Mouse (Mus musculus): ENCODE results near the gene Bbs5. TPM values are rescaled to one million over a fixed set of nuclear protein-coding genes. Genes with fewer than 3 reads are reported as not detected.

Bbs5 gene
- polyA plus RNA-seq (2015; fragmentation: Nextera tagmentation; extraction: Ambion mirVana), result 19.6 and 22.7 TPM in 2 replicates

DNA sequence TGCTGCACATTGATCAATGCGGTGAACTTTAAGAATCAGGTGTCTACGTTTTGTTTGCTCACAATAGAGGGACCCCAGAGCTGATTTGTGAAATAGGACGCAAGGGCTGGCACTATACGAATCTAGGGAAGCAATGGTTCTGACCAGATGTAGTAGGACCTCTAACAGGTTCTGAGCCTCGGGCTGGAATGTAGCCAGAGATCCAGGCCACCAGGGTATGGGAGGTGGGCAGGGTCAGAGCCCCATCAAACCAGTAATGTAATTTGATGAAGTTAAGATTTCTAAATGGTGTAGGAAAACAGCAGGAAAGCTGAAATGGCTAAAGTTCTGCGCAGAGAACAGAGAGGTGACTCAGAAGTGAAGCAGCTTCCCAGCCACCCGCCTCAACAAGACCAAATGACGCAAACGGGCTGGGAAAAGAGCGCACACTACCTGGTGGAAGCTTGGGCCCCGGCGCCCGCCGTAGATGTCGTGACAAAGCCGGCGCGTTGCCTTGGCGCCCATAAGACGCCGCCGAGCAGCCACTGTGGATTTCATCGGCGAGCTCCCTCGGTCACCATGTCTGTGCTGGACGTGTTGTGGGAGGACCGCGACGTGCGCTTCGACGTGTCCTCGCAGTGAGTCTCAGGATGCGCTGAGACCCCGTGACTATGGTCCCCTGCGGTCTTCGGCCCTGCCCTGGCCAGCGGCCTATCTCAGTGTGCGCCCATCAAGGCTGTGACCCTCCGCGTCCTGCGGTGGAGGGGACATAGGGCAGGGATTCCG lies at the start of gene Bbs5:
Bbs5 (plus strand) TSS at position 446 of the 765 bp plus-strand sequence.
- peak within 1 kb of the TSS; percentile 89 for H3K4me3 ChIP-seq (replicated peaks; ENCODE audit: low read length)
- H3K4me1 ChIP-seq (replicated peaks; ENCODE audit: control insufficient read depth, insufficient read depth, low read length), result peaks cover 10% of the 10 kb centered on the region; the same call in 1 of the 2 replicates
- H3K36me3 ChIP-seq (ENCODE audit: control insufficient read depth, insufficient read depth), result no peaks in the 10 kb centered on the region
- H3K27me3 ChIP-seq (replicated peaks; ENCODE audit: control insufficient read depth, insufficient read depth, low read length), result no peaks in the 10 kb centered on the region
- H3K4me2 ChIP-seq (ENCODE audit: low read length), result peak within 1 kb of the TSS; percentile 72
- H3K27ac ChIP-seq (ENCODE audit: low read length), result 0 out of 2 replicates have a peak within 1 kb of the TSS, but pooled peaks have one; percentile 26
- peak within 1 kb of the TSS; percentile 82 for H3K9ac ChIP-seq (replicated peaks; ENCODE audit: low read depth, low read length)
- WGBS, result 2% methylated on average over 43 of the region's 43 CpGs
- peak; percentile 98 for ATAC-seq
- H3K9me3 ChIP-seq (ENCODE audit: control insufficient read depth, low read length), result no peaks in the 10 kb centered on the region

DNA sequence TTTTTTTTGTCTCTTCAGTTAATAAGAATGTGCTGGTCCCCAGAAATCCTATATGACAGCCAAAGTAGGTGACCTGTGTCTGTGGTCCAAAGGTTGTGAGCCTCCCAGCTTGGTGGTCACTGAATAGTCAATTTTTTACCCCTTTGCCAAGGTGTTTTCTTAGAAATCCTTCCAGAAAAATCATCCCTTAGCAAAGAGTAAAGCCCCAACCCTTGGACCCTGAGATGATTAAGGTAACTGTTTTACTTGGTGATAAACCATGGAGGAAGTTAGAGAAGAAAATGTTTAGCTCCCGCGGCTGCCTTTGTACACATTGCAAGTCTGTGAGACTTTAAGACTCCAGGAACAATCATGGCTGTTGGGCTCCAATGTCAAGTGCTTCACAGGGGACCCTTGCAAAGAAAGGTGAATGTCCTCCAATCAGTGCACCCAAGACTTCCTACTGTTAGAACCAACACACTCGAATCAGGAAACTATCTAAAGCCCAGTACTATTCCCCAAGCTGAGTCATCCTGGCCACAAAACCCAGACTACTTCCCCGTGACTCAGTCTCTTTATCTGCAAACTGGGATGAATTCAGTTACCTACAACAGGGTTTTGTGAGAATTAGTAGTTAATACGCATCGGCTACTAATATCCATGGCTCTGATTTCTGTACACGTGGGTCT lies 43.1 kb upstream of the Bbs5 start:
- Histone ChIP-seq H3K27ac (ENCODE audit: low read length) (no peak overlapping the region), H3K4me3 (replicated peaks; ENCODE audit: low read length) (no peak overlapping the region), H3K4me1 (replicated peaks; ENCODE audit: control insufficient read depth, insufficient read depth, low read length) (no peaks in the 10 kb centered on the region), H3K4me2 (ENCODE audit: low read length) (no peak overlapping the region), H3K9ac (replicated peaks; ENCODE audit: low read depth, low read length) (no peak overlapping the region), H3K9me3 (ENCODE audit: control insufficient read depth, low read length) (no peaks in the 10 kb centered on the region), H3K36me3 (ENCODE audit: control insufficient read depth, insufficient read depth) (no peaks in the 10 kb centered on the region), H3K27me3 (replicated peaks; ENCODE audit: control insufficient read depth, insufficient read depth, low read length) (no peaks in the 10 kb centered on the region)
- ATAC-seq, result no peak
- 92% methylated on average over 7 of the region's 7 CpGs for WGBS

DNA sequence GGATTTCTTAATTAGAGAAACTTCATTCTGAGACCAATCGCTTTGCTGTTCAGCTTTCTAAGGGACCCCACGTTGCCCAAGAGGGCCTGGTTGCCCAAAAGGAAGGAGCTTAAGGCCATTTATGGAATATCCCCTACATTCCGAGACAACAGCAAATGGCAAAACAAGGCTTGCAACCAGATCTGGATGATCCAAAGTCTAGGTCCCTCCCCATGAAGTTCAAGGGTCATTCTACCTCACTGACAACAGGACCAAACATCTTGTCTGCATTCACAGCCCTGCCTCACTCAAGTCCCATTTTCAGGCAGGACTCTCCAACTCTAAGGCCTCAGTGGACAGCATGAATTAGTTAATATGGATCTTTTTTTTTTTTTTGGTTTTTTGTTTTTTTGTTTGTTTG lies 40.4 kb upstream of the Bbs5 start:
- Histone ChIP-seq H3K27me3 (replicated peaks; ENCODE audit: control insufficient read depth, insufficient read depth, low read length) (no peaks in the 10 kb centered on the region), H3K4me3 (replicated peaks; ENCODE audit: low read length) (no peak overlapping the region), H3K4me1 (replicated peaks; ENCODE audit: control insufficient read depth, insufficient read depth, low read length) (no peaks in the 10 kb centered on the region), H3K9ac (replicated peaks; ENCODE audit: low read depth, low read length) (no peak overlapping the region), H3K9me3 (ENCODE audit: control insufficient read depth, low read length) (no peaks in the 10 kb centered on the region), H3K36me3 (ENCODE audit: control insufficient read depth, insufficient read depth) (no peaks in the 10 kb centered on the region), H3K27ac (ENCODE audit: low read length) (no peak overlapping the region), H3K4me2 (ENCODE audit: low read length) (no peak overlapping the region)
- 88% methylated on average over 3 of the region's 3 CpGs for WGBS
- ATAC-seq, result no peak

DNA sequence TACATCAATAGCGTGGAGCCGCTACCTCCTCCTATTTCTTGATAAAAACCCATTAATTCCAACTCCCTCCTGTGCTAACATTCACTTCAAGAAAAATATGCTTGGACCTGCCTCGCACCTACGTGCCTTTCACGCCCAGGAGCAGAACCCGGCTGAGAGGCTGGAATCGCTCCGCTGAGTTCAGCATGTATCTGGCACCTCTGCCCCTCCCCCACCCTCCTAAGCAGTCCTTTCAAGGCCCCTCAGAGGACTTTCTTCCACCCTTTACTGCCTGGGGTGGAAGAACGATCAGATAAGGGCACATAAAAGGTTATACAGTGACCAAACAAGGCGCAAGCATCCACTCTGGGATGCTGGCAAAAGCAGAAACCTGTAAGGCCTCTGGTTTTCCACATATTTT lies 34.7 kb upstream of the Bbs5 start:
- H3K9me3 ChIP-seq (ENCODE audit: control insufficient read depth, low read length), result no peaks in the 10 kb centered on the region
- WGBS, result 6% methylated on average over 10 of the region's 10 CpGs
- H3K4me1 ChIP-seq (replicated peaks; ENCODE audit: control insufficient read depth, insufficient read depth, low read length), result no peaks in the 10 kb centered on the region
- H3K27ac ChIP-seq (ENCODE audit: low read length), result no peak overlapping the region
- H3K9ac ChIP-seq (replicated peaks; ENCODE audit: low read depth, low read length), result no peak overlapping the region
- no peaks in the 10 kb centered on the region for H3K36me3 ChIP-seq (ENCODE audit: control insufficient read depth, insufficient read depth)
- no peak overlapping the region for H3K4me2 ChIP-seq (ENCODE audit: low read length)
- H3K4me3 ChIP-seq (replicated peaks; ENCODE audit: low read length), result no peak overlapping the region
- ATAC-seq, result no peak; the same call in 1 of the 2 replicates
- H3K27me3 ChIP-seq (replicated peaks; ENCODE audit: control insufficient read depth, insufficient read depth, low read length), result no peaks in the 10 kb centered on the region

DNA sequence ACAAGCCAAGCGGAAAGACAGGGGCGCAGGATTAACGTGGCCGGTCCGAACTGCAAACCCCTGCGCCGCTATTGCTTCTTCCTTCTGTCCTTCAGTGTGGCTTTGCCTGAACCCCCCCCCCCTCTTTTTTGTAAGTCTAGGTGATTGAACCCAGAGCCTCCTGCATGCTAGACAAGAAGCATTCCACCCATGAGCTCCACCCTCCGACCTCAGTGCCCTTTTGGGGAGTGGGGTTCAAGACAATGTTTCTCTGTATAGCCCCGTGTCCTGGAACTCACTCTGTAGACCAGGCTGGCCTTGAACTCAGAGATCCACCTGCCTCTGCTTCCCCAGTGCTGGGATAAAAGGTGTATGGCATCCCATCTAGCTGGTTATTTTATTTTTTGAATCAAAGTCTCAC lies 34.3 kb upstream of the Bbs5 start:
- Histone ChIP-seq H3K9me3 (ENCODE audit: control insufficient read depth, low read length) (no peaks in the 10 kb centered on the region), H3K9ac (replicated peaks; ENCODE audit: low read depth, low read length) (no peak overlapping the region), H3K4me2 (ENCODE audit: low read length) (no peak overlapping the region), H3K4me1 (replicated peaks; ENCODE audit: control insufficient read depth, insufficient read depth, low read length) (no peaks in the 10 kb centered on the region), H3K36me3 (ENCODE audit: control insufficient read depth, insufficient read depth) (no peaks in the 10 kb centered on the region), H3K4me3 (replicated peaks; ENCODE audit: low read length) (no peak overlapping the region), H3K27me3 (replicated peaks; ENCODE audit: control insufficient read depth, insufficient read depth, low read length) (no peaks in the 10 kb centered on the region), H3K27ac (ENCODE audit: low read length) (no peak overlapping the region)
- no peak for ATAC-seq
- WGBS, result 47% methylated on average over 9 of the region's 9 CpGs

DNA sequence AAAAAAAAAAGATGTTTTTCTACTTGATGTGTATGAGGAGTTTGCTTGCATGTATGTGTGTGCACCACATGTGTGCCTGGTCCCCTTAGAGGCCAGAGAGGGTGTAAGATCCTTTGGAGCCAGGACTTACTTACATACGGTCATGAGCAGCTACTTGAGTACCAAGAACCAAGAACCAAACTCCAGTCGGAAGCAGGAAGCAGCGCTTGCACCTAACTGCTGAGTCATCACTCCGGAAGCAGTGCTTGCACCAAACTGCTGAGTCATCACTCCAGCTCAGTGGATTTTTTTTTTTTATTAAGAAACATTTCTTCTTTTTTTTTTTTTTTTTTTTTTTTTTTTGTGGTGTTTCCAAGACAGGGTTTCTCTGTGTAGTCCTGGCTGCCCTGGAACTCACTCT lies 33.7 kb upstream of the Bbs5 start:
- Histone ChIP-seq H3K4me1 (replicated peaks; ENCODE audit: control insufficient read depth, insufficient read depth, low read length) (no peaks in the 10 kb centered on the region), H3K4me3 (replicated peaks; ENCODE audit: low read length) (no peak overlapping the region), H3K27ac (ENCODE audit: low read length) (no peak overlapping the region), H3K36me3 (ENCODE audit: control insufficient read depth, insufficient read depth) (no peaks in the 10 kb centered on the region), H3K27me3 (replicated peaks; ENCODE audit: control insufficient read depth, insufficient read depth, low read length) (no peaks in the 10 kb centered on the region), H3K4me2 (ENCODE audit: low read length) (no peak overlapping the region), H3K9me3 (ENCODE audit: control insufficient read depth, low read length) (no peaks in the 10 kb centered on the region), H3K9ac (replicated peaks; ENCODE audit: low read depth, low read length) (no peak overlapping the region)
- 88% methylated on average over 4 of the region's 4 CpGs for WGBS
- ATAC-seq, result no peak

DNA sequence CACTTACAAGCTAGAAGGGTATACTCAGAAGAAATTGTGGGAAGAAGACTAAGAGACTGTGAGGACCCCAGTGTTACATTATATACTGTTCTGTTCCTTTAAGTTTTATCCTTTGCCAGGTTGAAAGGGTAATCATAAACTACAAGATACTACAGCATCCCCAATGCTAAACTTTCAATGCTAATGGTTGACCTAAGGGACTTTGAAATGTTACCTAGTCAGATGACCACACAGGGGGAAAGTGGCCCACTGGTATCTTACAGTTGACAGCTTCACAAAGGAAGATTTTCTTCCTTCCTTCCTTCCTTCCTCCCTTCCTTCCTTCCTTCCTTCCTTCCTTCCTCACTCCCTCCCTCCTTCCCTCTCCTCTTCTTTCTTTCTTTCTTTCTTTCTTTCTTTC lies 28.6 kb upstream of the Bbs5 start:
- no peaks in the 10 kb centered on the region for H3K4me1 ChIP-seq (replicated peaks; ENCODE audit: control insufficient read depth, insufficient read depth, low read length)
- no peak overlapping the region for H3K4me2 ChIP-seq (ENCODE audit: low read length)
- H3K9me3 ChIP-seq (ENCODE audit: control insufficient read depth, low read length), result no peaks in the 10 kb centered on the region
- no peaks in the 10 kb centered on the region for H3K27me3 ChIP-seq (replicated peaks; ENCODE audit: control insufficient read depth, insufficient read depth, low read length)
- H3K4me3 ChIP-seq (replicated peaks; ENCODE audit: low read length), result no peak overlapping the region
- H3K27ac ChIP-seq (ENCODE audit: low read length), result no peak overlapping the region
- H3K9ac ChIP-seq (replicated peaks; ENCODE audit: low read depth, low read length), result no peak overlapping the region
- ATAC-seq, result no peak
- H3K36me3 ChIP-seq (ENCODE audit: control insufficient read depth, insufficient read depth), result no peaks in the 10 kb centered on the region

DNA sequence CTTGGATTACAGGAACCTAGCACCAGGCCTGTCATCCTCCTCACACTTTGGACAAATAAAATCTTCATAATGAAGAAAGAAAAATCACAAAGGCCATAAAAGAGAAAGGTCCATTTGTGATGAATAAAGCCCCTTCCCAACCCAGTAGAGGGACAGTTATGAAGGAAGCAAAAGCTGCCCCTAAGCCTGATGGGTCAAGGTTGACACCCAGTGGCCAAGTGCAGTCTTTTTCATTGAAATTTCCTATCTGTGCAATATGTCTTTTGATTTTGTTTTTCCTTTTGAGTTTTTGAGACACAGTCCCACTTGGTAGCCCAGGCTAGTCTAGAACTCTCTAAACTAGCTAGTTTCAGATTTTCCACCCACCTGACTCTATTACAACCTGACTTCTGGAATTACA lies 27.7 kb upstream of the Bbs5 start:
- H3K9ac ChIP-seq (replicated peaks; ENCODE audit: low read depth, low read length), result no peak overlapping the region
- no peak for ATAC-seq

DNA sequence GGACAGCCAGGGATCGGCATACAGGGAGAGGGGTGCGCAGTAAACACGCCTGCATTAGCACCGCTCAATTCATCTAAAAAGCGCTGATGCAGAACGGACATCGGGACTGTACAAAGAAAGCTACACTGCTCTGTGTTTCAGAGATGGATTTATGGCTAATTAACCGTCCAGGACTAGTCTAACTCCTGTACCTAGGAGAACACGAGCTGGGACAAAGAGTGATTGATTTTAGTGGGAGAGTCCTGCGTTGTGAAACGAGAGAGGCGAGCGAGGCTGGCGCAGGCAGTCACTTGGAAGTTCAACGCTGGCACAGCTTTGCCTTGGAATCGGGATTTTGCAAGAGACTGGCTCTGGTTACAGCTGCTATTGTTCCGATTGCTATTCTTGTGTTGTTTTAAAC lies 17.8 kb upstream of the Bbs5 start:
- WGBS, result 53% methylated on average over 17 of the region's 17 CpGs
- no peaks in the 10 kb centered on the region for H3K4me1 ChIP-seq (replicated peaks; ENCODE audit: control insufficient read depth, insufficient read depth, low read length)
- no peaks in the 10 kb centered on the region for H3K9me3 ChIP-seq (ENCODE audit: control insufficient read depth, low read length)
- H3K27ac ChIP-seq (ENCODE audit: low read length), result no peak overlapping the region
- H3K9ac ChIP-seq (replicated peaks; ENCODE audit: low read depth, low read length), result no peak overlapping the region
- no peaks in the 10 kb centered on the region for H3K36me3 ChIP-seq (ENCODE audit: control insufficient read depth, insufficient read depth)
- no peak overlapping the region for H3K4me3 ChIP-seq (replicated peaks; ENCODE audit: low read length)
- no peak; the same call in 1 of the 2 replicates for ATAC-seq
- H3K4me2 ChIP-seq (ENCODE audit: low read length), result peak overlapping the region; percentile 17; the same call in 1 of the 2 replicates
- 0 out of 2 replicates have a peak, but pooled peaks cover under 1% of the 10 kb centered on the region for H3K27me3 ChIP-seq (replicated peaks; ENCODE audit: control insufficient read depth, insufficient read depth, low read length)

More for the DNA sequence above, 27.7 kb upstream of the Bbs5 start:
- H3K4me3 ChIP-seq (replicated peaks; ENCODE audit: low read length), result no peak overlapping the region
- H3K27ac ChIP-seq (ENCODE audit: low read length), result no peak overlapping the region
- H3K9me3 ChIP-seq (ENCODE audit: control insufficient read depth, low read length), result no peaks in the 10 kb centered on the region
- H3K27me3 ChIP-seq (replicated peaks; ENCODE audit: control insufficient read depth, insufficient read depth, low read length), result no peaks in the 10 kb centered on the region
- H3K4me1 ChIP-seq (replicated peaks; ENCODE audit: control insufficient read depth, insufficient read depth, low read length), result no peaks in the 10 kb centered on the region
- H3K4me2 ChIP-seq (ENCODE audit: low read length), result no peak overlapping the region
- H3K36me3 ChIP-seq (ENCODE audit: control insufficient read depth, insufficient read depth), result no peaks in the 10 kb centered on the region

Measured in forebrain, embryonic 16.5 days (tissue).